Mouse (Mus musculus): ENCODE data around the gene Dnase1l2. TPM values are rescaled to one million over a fixed set of nuclear protein-coding genes. Genes with fewer than 3 reads are reported as not detected.

Gene Dnase1l2
- polyA plus RNA-seq, 1 experiment from 2014 or later = 9.2 TPM

DNA sequence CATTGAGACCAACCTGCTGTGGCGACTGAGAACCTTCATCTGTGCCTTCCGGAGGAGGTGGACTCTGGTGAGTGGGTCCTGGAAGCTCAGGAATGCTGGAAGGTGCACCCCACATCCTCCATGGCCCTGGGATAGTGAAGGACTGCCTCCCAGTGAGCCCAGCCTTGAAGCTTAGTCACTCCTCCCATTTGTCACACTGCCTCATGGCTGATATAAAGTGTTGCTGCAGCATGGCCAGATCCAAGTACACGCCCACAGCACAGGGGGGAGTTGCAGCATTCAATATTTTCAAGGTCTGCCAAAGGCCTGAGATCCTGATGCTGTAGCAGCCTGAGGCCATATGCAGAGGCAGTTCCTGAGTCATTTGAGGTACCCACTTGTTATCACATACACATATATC lies 40.5 kb downstream of the Dnase1l2 start:
- no peak overlapping the region for H3K4me2 ChIP-seq (ENCODE audit: low read depth, low read length)
- no peaks in the 10 kb centered on the region for H3K9me3 ChIP-seq (replicated peaks; ENCODE audit: control insufficient read depth, low read length)
- H3K9ac ChIP-seq (ENCODE audit: low read length) = no peak overlapping the region
- no peaks in the 10 kb centered on the region for H3K4me1 ChIP-seq (ENCODE audit: control insufficient read depth, insufficient read depth, low read length)
- no peak for ATAC-seq (ENCODE audit: insufficient read depth, low FRiP score)
- no peak overlapping the region for H3K4me3 ChIP-seq (replicated peaks; ENCODE audit: low read length)
- no peak overlapping the region for H3K27ac ChIP-seq (ENCODE audit: low read length)
- H3K36me3 ChIP-seq (ENCODE audit: control insufficient read depth, insufficient read depth, low read length) = peaks cover 4% of the 10 kb centered on the region; the same call in 1 of the 2 replicates
- H3K27me3 ChIP-seq (ENCODE audit: control insufficient read depth, insufficient read depth, low read length) = no peaks in the 10 kb centered on the region
- WGBS = 75% methylated on average over 3 of the region's 3 CpGs

DNA sequence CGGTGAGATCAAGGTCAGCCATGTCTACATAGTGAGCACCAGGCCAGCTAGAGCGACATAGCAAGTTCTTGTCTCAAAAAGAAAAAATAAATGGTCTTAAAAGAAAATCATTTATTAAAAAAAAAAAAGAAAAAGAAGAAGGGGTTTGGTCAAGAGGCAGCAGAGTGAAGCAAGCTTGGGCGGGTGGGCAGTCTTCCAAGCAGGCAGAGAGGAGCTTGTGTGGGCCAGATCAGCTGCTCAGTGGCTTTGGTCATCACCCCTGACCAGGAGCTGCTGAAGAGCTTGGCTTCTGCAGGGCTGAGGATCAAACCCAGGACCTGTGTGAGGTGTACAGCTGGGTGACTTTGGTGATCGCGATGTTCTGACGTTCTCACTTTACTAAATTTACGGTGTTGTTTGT lies 48.4 kb downstream of the Dnase1l2 start:
- Histone ChIP-seq H3K9ac (ENCODE audit: low read length) (no peak overlapping the region), H3K4me2 (ENCODE audit: low read depth, low read length) (no peak overlapping the region), H3K36me3 (ENCODE audit: control insufficient read depth, insufficient read depth, low read length) (no peaks in the 10 kb centered on the region), H3K4me1 (ENCODE audit: control insufficient read depth, insufficient read depth, low read length) (no peaks in the 10 kb centered on the region), H3K9me3 (replicated peaks; ENCODE audit: control insufficient read depth, low read length) (no peaks in the 10 kb centered on the region), H3K27me3 (ENCODE audit: control insufficient read depth, insufficient read depth, low read length) (no peaks in the 10 kb centered on the region), H3K27ac (ENCODE audit: low read length) (no peak overlapping the region), H3K4me3 (replicated peaks; ENCODE audit: low read length) (no peak overlapping the region)
- 80% methylated on average over 7 of the region's 7 CpGs for WGBS
- ATAC-seq (ENCODE audit: insufficient read depth, low FRiP score) = no peak

DNA sequence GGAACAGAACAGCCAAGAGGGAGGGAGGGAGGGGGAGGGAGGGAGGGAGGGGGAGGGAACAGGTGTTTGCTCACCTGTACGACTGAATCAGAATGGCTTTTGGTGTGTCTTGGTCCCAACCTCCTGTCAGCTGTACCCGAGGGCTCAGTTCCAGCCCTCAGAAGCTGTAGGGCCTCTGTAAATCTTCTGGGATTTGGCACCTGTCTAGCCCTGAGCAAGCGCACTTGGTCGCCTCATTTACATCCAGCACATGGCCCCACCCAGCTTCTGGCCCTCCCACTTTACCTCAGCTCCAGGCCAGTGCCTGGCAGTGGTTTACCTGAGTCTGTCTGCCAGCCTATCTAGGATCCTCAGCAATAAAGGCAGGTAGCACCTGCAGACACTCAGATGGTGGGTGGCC lies 49.4 kb downstream of the Dnase1l2 start:
- H3K27me3 ChIP-seq (ENCODE audit: control insufficient read depth, insufficient read depth, low read length) = no peaks in the 10 kb centered on the region
- no peak overlapping the region for H3K4me3 ChIP-seq (replicated peaks; ENCODE audit: low read length)
- WGBS = 33% methylated on average over 4 of the region's 4 CpGs
- H3K36me3 ChIP-seq (ENCODE audit: control insufficient read depth, insufficient read depth, low read length) = no peaks in the 10 kb centered on the region
- H3K4me2 ChIP-seq (ENCODE audit: low read depth, low read length) = no peak overlapping the region
- peak overlapping the region; percentile 42; the same call in 1 of the 2 replicates for H3K27ac ChIP-seq (ENCODE audit: low read length)
- no peak overlapping the region for H3K9ac ChIP-seq (ENCODE audit: low read length)
- no peaks in the 10 kb centered on the region for H3K4me1 ChIP-seq (ENCODE audit: control insufficient read depth, insufficient read depth, low read length)
- H3K9me3 ChIP-seq (replicated peaks; ENCODE audit: control insufficient read depth, low read length) = no peaks in the 10 kb centered on the region
- ATAC-seq (ENCODE audit: insufficient read depth, low FRiP score) = peak; percentile 91

DNA sequence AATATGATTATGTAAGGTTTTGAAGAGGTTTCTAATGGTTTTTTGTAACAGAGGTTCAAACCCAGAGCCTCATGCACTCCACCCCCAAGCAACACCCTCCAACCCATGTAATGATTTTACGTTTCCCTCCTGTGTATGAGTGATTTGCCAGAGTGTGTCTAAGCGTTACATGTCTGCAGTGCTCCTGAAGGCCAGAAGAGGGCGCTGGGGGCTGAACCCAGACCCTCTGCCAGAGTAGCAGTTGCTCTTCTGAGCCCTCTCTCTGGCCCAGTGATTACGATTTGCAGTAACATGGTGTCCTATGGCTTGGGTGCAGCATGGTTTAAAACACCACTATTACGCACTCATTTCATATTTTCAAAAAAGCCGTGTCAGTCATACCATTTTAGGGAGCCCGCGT lies 51.8 kb downstream of the Dnase1l2 start:
- Histone ChIP-seq H3K9me3 (replicated peaks; ENCODE audit: control insufficient read depth, low read length) (no peaks in the 10 kb centered on the region), H3K4me3 (replicated peaks; ENCODE audit: low read length) (no peak overlapping the region), H3K36me3 (ENCODE audit: control insufficient read depth, insufficient read depth, low read length) (0 out of 2 replicates have a peak, but pooled peaks cover 3% of the 10 kb centered on the region), H3K27me3 (ENCODE audit: control insufficient read depth, insufficient read depth, low read length) (no peaks in the 10 kb centered on the region), H3K4me1 (ENCODE audit: control insufficient read depth, insufficient read depth, low read length) (no peaks in the 10 kb centered on the region), H3K27ac (ENCODE audit: low read length) (no peak overlapping the region), H3K4me2 (ENCODE audit: low read depth, low read length) (no peak overlapping the region), H3K9ac (ENCODE audit: low read length) (no peak overlapping the region)
- ATAC-seq (ENCODE audit: insufficient read depth, low FRiP score) = no peak
- WGBS = 68% methylated on average over 8 of the region's 8 CpGs

Other genes with a start within 250 kb of the Dnase1l2 start
- gene Tbc1d24, start 237.5 kb downstream of the Dnase1l2 start, polyA plus RNA-seq (2015; fragmentation: Nextera tagmentation; extraction: Ambion mirVana) = 3.6 and 5.4 TPM in 2 replicates
- gene Ntn3, start 233.6 kb downstream of the Dnase1l2 start, polyA plus RNA-seq (2015; fragmentation: Nextera tagmentation; extraction: Ambion mirVana) = 4.0 and 5.4 TPM in 2 replicates
- 7.6 and 9.7 TPM in 2 replicates for gene Tedc2, start 222.3 kb downstream of the Dnase1l2 start, polyA plus RNA-seq (2015; fragmentation: Nextera tagmentation; extraction: Ambion mirVana)
- 50.2 and 51.8 TPM in 2 replicates for gene Ccnf, start 191.6 kb downstream of the Dnase1l2 start, polyA plus RNA-seq (2015; fragmentation: Nextera tagmentation; extraction: Ambion mirVana)
- gene Abca17, start 92.0 kb downstream of the Dnase1l2 start, polyA plus RNA-seq (2015; fragmentation: Nextera tagmentation; extraction: Ambion mirVana) = not detected in 2 replicates
- 12.2 and 14.0 TPM in 2 replicates for gene Abca3, start 91.2 kb downstream of the Dnase1l2 start, polyA plus RNA-seq (2015; fragmentation: Nextera tagmentation; extraction: Ambion mirVana)
- gene Rnps1, start 28.5 kb downstream of the Dnase1l2 start, polyA plus RNA-seq (2015; fragmentation: Nextera tagmentation; extraction: Ambion mirVana) = 216 and 217 TPM in 2 replicates
- gene Eci1, start 16.5 kb downstream of the Dnase1l2 start, polyA plus RNA-seq (2015; fragmentation: Nextera tagmentation; extraction: Ambion mirVana) = 153 and 166 TPM in 2 replicates
- 29.4 and 35.0 TPM in 2 replicates for gene E4f1, start 27.2 kb upstream of the Dnase1l2 start, polyA plus RNA-seq (2015; fragmentation: Nextera tagmentation; extraction: Ambion mirVana)
- gene Pgp, start 27.3 kb upstream of the Dnase1l2 start, polyA plus RNA-seq (2015; fragmentation: Nextera tagmentation; extraction: Ambion mirVana) = 49.6 and 54.5 TPM in 2 replicates
- gene Bricd5, start 30.8 kb upstream of the Dnase1l2 start, polyA plus RNA-seq (2015; fragmentation: Nextera tagmentation; extraction: Ambion mirVana) = 0.36 and 0.46 TPM in 2 replicates
- gene Mlst8, start 36.0 kb upstream of the Dnase1l2 start, polyA plus RNA-seq (2015; fragmentation: Nextera tagmentation; extraction: Ambion mirVana) = 29.0 and 33.6 TPM in 2 replicates
- 1.5 and 2.3 TPM in 2 replicates for gene Caskin1, start 45.5 kb upstream of the Dnase1l2 start, polyA plus RNA-seq (2015; fragmentation: Nextera tagmentation; extraction: Ambion mirVana)
- 80.6 and 104 TPM in 2 replicates for gene Traf7, start 84.8 kb upstream of the Dnase1l2 start, polyA plus RNA-seq (2015; fragmentation: Nextera tagmentation; extraction: Ambion mirVana)
- 7.9 and 9.4 TPM in 2 replicates for gene Rab26, start 91.1 kb upstream of the Dnase1l2 start, polyA plus RNA-seq (2015; fragmentation: Nextera tagmentation; extraction: Ambion mirVana)
- gene Pkd1, start 106.7 kb upstream of the Dnase1l2 start, polyA plus RNA-seq (2015; fragmentation: Nextera tagmentation; extraction: Ambion mirVana) = 21.7 and 22.2 TPM in 2 replicates
- 53.1 and 57.2 TPM in 2 replicates for gene Tsc2, start 189.5 kb upstream of the Dnase1l2 start, polyA plus RNA-seq (2015; fragmentation: Nextera tagmentation; extraction: Ambion mirVana)
- 18.0 and 19.1 TPM in 2 replicates for gene Nthl1, start 189.6 kb upstream of the Dnase1l2 start, polyA plus RNA-seq (2015; fragmentation: Nextera tagmentation; extraction: Ambion mirVana)
- gene Slc9a3r2, start 207.2 kb upstream of the Dnase1l2 start, polyA plus RNA-seq (2015; fragmentation: Nextera tagmentation; extraction: Ambion mirVana) = 38.0 and 39.0 TPM in 2 replicates
- 0.37 and 0.39 TPM in 2 replicates for gene Npw, start 215.4 kb upstream of the Dnase1l2 start, polyA plus RNA-seq (2015; fragmentation: Nextera tagmentation; extraction: Ambion mirVana)
- gene Zfp598, start 226.6 kb upstream of the Dnase1l2 start, polyA plus RNA-seq (2015; fragmentation: Nextera tagmentation; extraction: Ambion mirVana) = 13.6 and 13.7 TPM in 2 replicates
- 6.1 and 6.2 TPM in 2 replicates for gene Syngr3, start 246.8 kb upstream of the Dnase1l2 start, polyA plus RNA-seq (2015; fragmentation: Nextera tagmentation; extraction: Ambion mirVana)

All from stomach, embryonic 16.5 days (tissue).